Mouse (Mus musculus): ENCODE measurements around the gene Tagln3. TPM values are rescaled to one million over a fixed set of nuclear protein-coding genes. Genes with fewer than 3 reads are reported as not detected.

Gene Tagln3
- total and polyA plus RNA-seq, 3 experiments = not detected

GRCm38 (mm10) chr16:45693558-45693957, 30.9 kb downstream of the Tagln3 start, which contains the start of gene Tmprss7:
Gene Tmprss7, minus strand, starts transcription at chr16:45693658.
- Histone ChIP-seq H3K27ac (ENCODE audit: control insufficient read depth, low read depth, low read length) (no peak within 1 kb of the TSS), H3K4me3 (ENCODE audit: control insufficient read depth in 1 of 2, insufficient read depth in 1 of 2, low read depth in 2 of 2, low read length in 2 of 2) (no peak within 1 kb of the TSS), H3K4me1 (ENCODE audit: control insufficient read depth in 1 of 2, insufficient read depth in 2 of 2, low read length in 2 of 2) (no peaks in the 10 kb centered on the region), H3K36me3 (ENCODE audit: control insufficient read depth in 1 of 2, insufficient read depth in 2 of 2, low read length in 2 of 2) (no peaks in the 10 kb centered on the region), H3K79me2 (ENCODE audit: control insufficient read depth, insufficient read depth, low read length, poor library complexity) (no peaks in the 10 kb centered on the region), H3K9ac (ENCODE audit: control insufficient read depth, low read depth, low read length, poor library complexity, severe bottlenecking) (no peak within 1 kb of the TSS), H3K27me3 (ENCODE audit: control insufficient read depth in 1 of 2, insufficient read depth in 2 of 2, low read length in 2 of 2) (peaks cover 0 to 3% of the 10 kb centered on the region in 2 experiments; a peak in 2 of 4 replicates), H3K9me3 (replicated peaks; ENCODE audit: insufficient read depth, low read length) (no peaks in the 10 kb centered on the region)
- TF ChIP-seq ZC3H11A (IDR thresholded peaks at IDR 0.05; ENCODE audit: low read depth, low read length) = no peak
- TF ChIP-seq HCFC1 (IDR thresholded peaks at IDR 0.05; ENCODE audit: low read depth, low read length) = no peak
- no peak for TF ChIP-seq NELFE (IDR thresholded peaks at IDR 0.05; ENCODE audit: low read depth, low read length)
- no peak for TF ChIP-seq BHLHE40 (IDR thresholded peaks at IDR 0.05; ENCODE audit: borderline replicate concordance, low read depth, low read length)
- TF ChIP-seq CTCF (IDR thresholded peaks at IDR 0.05 in 2 of 3, conservative IDR thresholded peaks at IDR 0.05 in 1 of 3; ENCODE audit: control insufficient read depth in 1 of 3, insufficient read depth in 1 of 3, low read depth in 2 of 3, low read length in 3 of 3, poor library complexity in 1 of 3, severe bottlenecking in 1 of 3) = no peak
- no peak for TF ChIP-seq ZNF384 (IDR thresholded peaks at IDR 0.05; ENCODE audit: low read depth, low read length)
- no peak for TF ChIP-seq CHD1 (IDR thresholded peaks at IDR 0.05; ENCODE audit: low read depth, low read length)
- no peak for TF ChIP-seq POLR2A (IDR thresholded peaks at IDR 0.05; ENCODE audit: control insufficient read depth in 1 of 2, insufficient read depth in 1 of 2, low read depth in 1 of 2, low read length in 2 of 2, poor library complexity in 1 of 2)
- TF ChIP-seq SIN3A (IDR thresholded peaks at IDR 0.05; ENCODE audit: low read length) = no peak
- TF ChIP-seq GABPA (IDR thresholded peaks at IDR 0.05; ENCODE audit: low read depth, low read length) = no peak
- no peak for TF ChIP-seq ETS1 (IDR thresholded peaks at IDR 0.05; ENCODE audit: low read depth, low read length)
- no peak for TF ChIP-seq UBTF (IDR thresholded peaks at IDR 0.05; ENCODE audit: borderline replicate concordance, insufficient read depth, low read depth, low read length)
- TF ChIP-seq MAFK (IDR thresholded peaks at IDR 0.05; ENCODE audit: borderline replicate concordance, low read depth, low read length) = no peak
- no peak for TF ChIP-seq MXI1 (IDR thresholded peaks at IDR 0.05; ENCODE audit: low read depth, low read length)
- no peak for DNase-seq (ENCODE audit: low read depth, low spot score)

GRCm38 (mm10) chr16:45692851-45693250, 31.6 kb downstream of the Tagln3 start:
- no peak for DNase-seq (ENCODE audit: low read depth, low spot score)
- no peaks in the 10 kb centered on the region for H3K36me3 ChIP-seq (ENCODE audit: control insufficient read depth in 1 of 2, insufficient read depth in 2 of 2, low read length in 2 of 2)

More at GRCm38 (mm10) chr16:45692851-45693250, 31.6 kb downstream of the Tagln3 start:
- Histone ChIP-seq H3K79me2 (ENCODE audit: control insufficient read depth, insufficient read depth, low read length, poor library complexity) (no peaks in the 10 kb centered on the region), H3K27me3 (ENCODE audit: control insufficient read depth in 1 of 2, insufficient read depth in 2 of 2, low read length in 2 of 2) (peaks cover 0 to 1% of the 10 kb centered on the region in 2 experiments; a peak in 1 of 4 replicates), H3K4me3 (ENCODE audit: control insufficient read depth in 1 of 2, insufficient read depth in 1 of 2, low read depth in 2 of 2, low read length in 2 of 2) (no peak overlapping the region), H3K4me1 (ENCODE audit: control insufficient read depth in 1 of 2, insufficient read depth in 2 of 2, low read length in 2 of 2) (no peaks in the 10 kb centered on the region), H3K9ac (ENCODE audit: control insufficient read depth, low read depth, low read length, poor library complexity, severe bottlenecking) (no peak overlapping the region), H3K27ac (ENCODE audit: control insufficient read depth, low read depth, low read length) (no peak overlapping the region), H3K9me3 (replicated peaks; ENCODE audit: insufficient read depth, low read length) (no peaks in the 10 kb centered on the region)
- TF ChIP-seq CHD1 (IDR thresholded peaks at IDR 0.05; ENCODE audit: low read depth, low read length) (no peak), MAX (IDR thresholded peaks at IDR 0.05; ENCODE audit: low read length) (no peak), NRF1 (IDR thresholded peaks at IDR 0.05; ENCODE audit: insufficient read depth, low read depth, low read length, poor library complexity, severe bottlenecking) (no peak), POLR2AphosphoS5 (IDR thresholded peaks at IDR 0.05; ENCODE audit: borderline replicate concordance, low read depth, low read length) (no peak), USF1 (IDR thresholded peaks at IDR 0.05; ENCODE audit: low read depth, low read length) (no peak), GABPA (IDR thresholded peaks at IDR 0.05; ENCODE audit: low read depth, low read length) (no peak), EP300 (IDR thresholded peaks at IDR 0.05; ENCODE audit: low read depth in 1 of 2, low read length in 2 of 2) (no peak), MEF2A (IDR thresholded peaks at IDR 0.05; ENCODE audit: extremely low read depth, insufficient replicate concordance, low read depth, low read length, poor library complexity, severe bottlenecking) (no peak), POLR2AphosphoS2 (IDR thresholded peaks at IDR 0.05; ENCODE audit: low read length) (no peak), RAD21 (IDR thresholded peaks at IDR 0.05; ENCODE audit: low read depth, low read length) (no peak)
